Mouse (Mus musculus) MEL-GATA-1-ER (cell line): Measurements from ENCODE around the gene Cd86.

ENCODE experiments used
- DNase-seq: peaks from one replicate; pipeline ENCODE4 v3.0.0-alpha.2; 2012; ENCODE audit warnings: low read depth; ENCODE audit errors: extremely low read depth

The Cd86 gene

GRCm38 (mm10) chr16:36665782-36666181 lies at the start of gene Cd86:
Gene Cd86 (minus strand): TSS chr16:36666081.
- peak; percentile 76 for DNase-seq

GRCm38 (mm10) chr16:36711760-36712159 lies 45.9 kb upstream of the Cd86 start:
- no peak for DNase-seq

- no peak for DNase-seq
Observed at GRCm38 (mm10) chr16:36710794-36711193, 44.9 kb upstream of the Cd86 start.

- no peak for DNase-seq
Observed at GRCm38 (mm10) chr16:36709405-36709804, 43.5 kb upstream of the Cd86 start.

GRCm38 (mm10) chr16:36708751-36709150 lies 42.9 kb upstream of the Cd86 start:
- no peak for DNase-seq

- no peak for DNase-seq
Observed at GRCm38 (mm10) chr16:36707702-36708423, 42.0 kb upstream of the Cd86 start.

GRCm38 (mm10) chr16:36700484-36700883 lies 34.6 kb upstream of the Cd86 start:
- no peak for DNase-seq

GRCm38 (mm10) chr16:36697331-36697730 lies 31.4 kb upstream of the Cd86 start:
- DNase-seq: no peak

- no peak for DNase-seq
Observed at GRCm38 (mm10) chr16:36694798-36695290, 29.0 kb upstream of the Cd86 start.

GRCm38 (mm10) chr16:36693818-36694413 lies 28.0 kb upstream of the Cd86 start, which contains the start of gene Ildr1:
Gene Ildr1 (plus strand): TSS chr16:36693978.
- DNase-seq: no peak

GRCm38 (mm10) chr16:36691484-36691883 lies 25.6 kb upstream of the Cd86 start:
- DNase-seq: no peak

- DNase-seq: no peak
Observed at GRCm38 (mm10) chr16:36688076-36688475, 22.2 kb upstream of the Cd86 start.

GRCm38 (mm10) chr16:36684325-36684918 lies 18.5 kb upstream of the Cd86 start:
- DNase-seq: no peak

GRCm38 (mm10) chr16:36681829-36682228 lies 15.9 kb upstream of the Cd86 start:
- DNase-seq: no peak

- DNase-seq: no peak
Observed at GRCm38 (mm10) chr16:36675902-36676301, 10.0 kb upstream of the Cd86 start.

- no peak for DNase-seq
Observed at GRCm38 (mm10) chr16:36675304-36675703, 9.4 kb upstream of the Cd86 start.

GRCm38 (mm10) chr16:36674457-36675204 lies 8.8 kb upstream of the Cd86 start:
- no peak for DNase-seq

- DNase-seq: no peak
Observed at GRCm38 (mm10) chr16:36673196-36673595, 7.3 kb upstream of the Cd86 start.

GRCm38 (mm10) chr16:36670590-36670989 lies 4.7 kb upstream of the Cd86 start:
- no peak for DNase-seq

GRCm38 (mm10) chr16:36666448-36667017 lies 652 bp upstream of the Cd86 start:
- DNase-seq: no peak

- DNase-seq: no peak
Observed at GRCm38 (mm10) chr16:36663484-36663883, 2.4 kb downstream of the Cd86 start.
